Mouse (Mus musculus) cortical plate, adult 2 months (tissue): ENCODE measurements at regions not wholly inside any gene's neighbourhood (a gene's known extent, or its start where the extent isn't known, plus 50 kb on each side); places are given as distances from the start of the nearest gene placed in this dataset.
A peak's percentile ranks its signal among the peaks of the same experiment; 100 is the strongest.

ENCODE experiments used
- H3K27ac ChIP-seq: fragments of 200-500 bp; 2 replicates; pipeline ENCODE4 v1.5.1; 2012; ENCODE audit warnings: low read length, control low read depth, inconsistent platforms; ENCODE audit not compliant: insufficient read depth
- H3K4me1 ChIP-seq: fragments of 200-500 bp; 2 replicates; pipeline ENCODE4 v1.6.1; 2011; ENCODE audit warnings: low read length; ENCODE audit not compliant: control insufficient read depth, insufficient read depth
- H3K4me3 ChIP-seq: fragments of 200-500 bp; 2 replicates; pipeline ENCODE4 v1.5.1; 2011; ENCODE audit warnings: mild to moderate bottlenecking, low read length, control low read depth; ENCODE audit not compliant: insufficient read depth
- CTCF ChIP-seq: fragments of 200-500 bp; IDR thresholded peaks from 2 replicates; pipeline ENCODE4 v1.5.1; 2011; ENCODE audit warnings: mild to moderate bottlenecking, control low read depth, low read length; ENCODE audit not compliant: insufficient read depth; ENCODE audit errors: extremely low read depth
- POLR2A ChIP-seq: fragments of 200-500 bp; IDR thresholded peaks from 2 replicates; pipeline ENCODE4 v1.6.1; 2011; ENCODE audit warnings: mild to moderate bottlenecking, low read length, control low read depth; ENCODE audit not compliant: insufficient read depth; ENCODE audit errors: extremely low read depth

- Histone ChIP-seq H3K27ac (no peak overlapping the region), H3K4me1 (no peaks in the 10 kb centered on the region), H3K4me3 (no peak overlapping the region)
- no peak for TF ChIP-seq POLR2A
- TF ChIP-seq CTCF, result no peak
These were observed 52.2 kb upstream of the Pja1 start for GRCm38 (mm10) chrX:99523306-99523705.

- H3K4me3 ChIP-seq, result no peak overlapping the region
- H3K27ac ChIP-seq, result no peak overlapping the region
- H3K4me1 ChIP-seq, result no peaks in the 10 kb centered on the region
These were observed 51.8 kb upstream of the Pja1 start for GRCm38 (mm10) chrX:99522830-99523229.

GRCm38 (mm10) chrX:99522289-99522688 lies 51.2 kb upstream of the Pja1 start:
- no peak overlapping the region for H3K27ac ChIP-seq
- no peaks in the 10 kb centered on the region for H3K4me1 ChIP-seq
- TF ChIP-seq POLR2A, result no peak
- TF ChIP-seq CTCF, result no peak
- no peak overlapping the region for H3K4me3 ChIP-seq

More at GRCm38 (mm10) chrX:99522830-99523229, 51.8 kb upstream of the Pja1 start:
- TF ChIP-seq POLR2A, result no peak
- TF ChIP-seq CTCF, result peak; percentile 70

GRCm38 (mm10) chrX:99521866-99522265 lies 50.8 kb upstream of the Pja1 start:
- Histone ChIP-seq H3K27ac (no peak overlapping the region), H3K4me3 (no peak overlapping the region), H3K4me1 (no peaks in the 10 kb centered on the region)
- TF ChIP-seq CTCF, result no peak
- TF ChIP-seq POLR2A, result no peak
